Mouse (Mus musculus): Measurements from ENCODE around the gene N4bp2. TPM values are rescaled to one million over a fixed set of nuclear protein-coding genes. Genes with fewer than 3 reads are reported as not detected.
"Not testable (repeated sequence)": the region's sequence is repeated elsewhere in the genome, so short reads cannot be mapped to it uniquely, and the experiment has no call there.

The N4bp2 gene
- polyA plus RNA-seq (2015; fragmentation: Nextera tagmentation; extraction: Ambion mirVana) = 7.8 and 8.5 TPM in 2 replicates

GRCm38 (mm10) chr5:65763088-65763915 is at the start of gene N4bp2:
Gene N4bp2 (plus strand): TSS chr5:65763521.
- WGBS (ENCODE audit: insufficient replicate concordance) = under 1% methylated on average over 74 of the region's 80 CpGs
- H3K9me3 ChIP-seq (replicated peaks) = no peaks in the 10 kb centered on the region
- peak; percentile 51 for ATAC-seq (ENCODE audit: insufficient read depth)
- peak within 1 kb of the TSS; percentile 82 for H3K4me3 ChIP-seq (replicated peaks)
- no peaks in the 10 kb centered on the region for H3K36me3 ChIP-seq (replicated peaks)
- H3K27ac ChIP-seq (replicated peaks) = peak within 1 kb of the TSS; percentile 99
- peak within 1 kb of the TSS; percentile 98 for H3K9ac ChIP-seq
- peak within 1 kb of the TSS; percentile 94 for H3K4me2 ChIP-seq
- H3K4me1 ChIP-seq (replicated peaks) = peaks cover 29% of the 10 kb centered on the region
- H3K27me3 ChIP-seq = no peaks in the 10 kb centered on the region

GRCm38 (mm10) chr5:65715084-65715483 is 48.2 kb upstream of the N4bp2 start:
- no peak overlapping the region for H3K9ac ChIP-seq
- H3K4me1 ChIP-seq (replicated peaks) = peaks cover 12% of the 10 kb centered on the region
- H3K36me3 ChIP-seq (replicated peaks) = no peaks in the 10 kb centered on the region
- H3K4me2 ChIP-seq = no peak overlapping the region
- no peak overlapping the region for H3K4me3 ChIP-seq (replicated peaks)
- ATAC-seq (ENCODE audit: insufficient read depth) = no peak
- H3K27me3 ChIP-seq = no peaks in the 10 kb centered on the region
- WGBS (ENCODE audit: insufficient replicate concordance) = 70% methylated on average over 6 of the region's 6 CpGs
- H3K27ac ChIP-seq (replicated peaks) = no peak overlapping the region
- no peaks in the 10 kb centered on the region for H3K9me3 ChIP-seq (replicated peaks)

- H3K36me3 ChIP-seq (replicated peaks) = no peaks in the 10 kb centered on the region
- ATAC-seq (ENCODE audit: insufficient read depth) = no peak
- peak overlapping the region; percentile 41; the same call in 1 of the 2 replicates for H3K27ac ChIP-seq (replicated peaks)
- no peaks in the 10 kb centered on the region for H3K9me3 ChIP-seq (replicated peaks)
- H3K4me2 ChIP-seq = no peak overlapping the region
- H3K9ac ChIP-seq = no peak overlapping the region
- no peak overlapping the region for H3K4me3 ChIP-seq (replicated peaks)
- H3K4me1 ChIP-seq (replicated peaks) = peaks cover 16% of the 10 kb centered on the region
- no peaks in the 10 kb centered on the region for H3K27me3 ChIP-seq
- 62% methylated on average over 18 of the region's 18 CpGs for WGBS (ENCODE audit: insufficient replicate concordance)
Observed at GRCm38 (mm10) chr5:65717063-65717902, 46.0 kb upstream of the N4bp2 start.

- 77% methylated on average over 8 of the region's 8 CpGs for WGBS (ENCODE audit: insufficient replicate concordance)
- not testable (repeated sequence) for H3K4me3 ChIP-seq (replicated peaks); H3K4me2 ChIP-seq; H3K27me3 ChIP-seq; H3K36me3 ChIP-seq (replicated peaks); H3K9me3 ChIP-seq (replicated peaks); ATAC-seq (ENCODE audit: insufficient read depth); H3K9ac ChIP-seq
- H3K27ac ChIP-seq (replicated peaks) = peak overlapping the region; percentile 51
- H3K4me1 ChIP-seq (replicated peaks) = peaks cover 19% of the 10 kb centered on the region
Observed at GRCm38 (mm10) chr5:65717903-65718211, 45.5 kb upstream of the N4bp2 start.

GRCm38 (mm10) chr5:65718368-65718767 is 45.0 kb upstream of the N4bp2 start:
- 11% methylated on average over 3 of the region's 3 CpGs for WGBS (ENCODE audit: insufficient replicate concordance)
- H3K4me3 ChIP-seq (replicated peaks) = no peak overlapping the region
- H3K4me2 ChIP-seq = no peak overlapping the region
- peaks cover 21% of the 10 kb centered on the region for H3K4me1 ChIP-seq (replicated peaks)
- peak overlapping the region; percentile 25; the same call in 1 of the 2 replicates for H3K9ac ChIP-seq
- H3K27me3 ChIP-seq = no peaks in the 10 kb centered on the region
- ATAC-seq (ENCODE audit: insufficient read depth) = peak; percentile 40
- no peaks in the 10 kb centered on the region for H3K9me3 ChIP-seq (replicated peaks)
- H3K27ac ChIP-seq (replicated peaks) = peak overlapping the region; percentile 51
- no peaks in the 10 kb centered on the region for H3K36me3 ChIP-seq (replicated peaks)

DNA sequence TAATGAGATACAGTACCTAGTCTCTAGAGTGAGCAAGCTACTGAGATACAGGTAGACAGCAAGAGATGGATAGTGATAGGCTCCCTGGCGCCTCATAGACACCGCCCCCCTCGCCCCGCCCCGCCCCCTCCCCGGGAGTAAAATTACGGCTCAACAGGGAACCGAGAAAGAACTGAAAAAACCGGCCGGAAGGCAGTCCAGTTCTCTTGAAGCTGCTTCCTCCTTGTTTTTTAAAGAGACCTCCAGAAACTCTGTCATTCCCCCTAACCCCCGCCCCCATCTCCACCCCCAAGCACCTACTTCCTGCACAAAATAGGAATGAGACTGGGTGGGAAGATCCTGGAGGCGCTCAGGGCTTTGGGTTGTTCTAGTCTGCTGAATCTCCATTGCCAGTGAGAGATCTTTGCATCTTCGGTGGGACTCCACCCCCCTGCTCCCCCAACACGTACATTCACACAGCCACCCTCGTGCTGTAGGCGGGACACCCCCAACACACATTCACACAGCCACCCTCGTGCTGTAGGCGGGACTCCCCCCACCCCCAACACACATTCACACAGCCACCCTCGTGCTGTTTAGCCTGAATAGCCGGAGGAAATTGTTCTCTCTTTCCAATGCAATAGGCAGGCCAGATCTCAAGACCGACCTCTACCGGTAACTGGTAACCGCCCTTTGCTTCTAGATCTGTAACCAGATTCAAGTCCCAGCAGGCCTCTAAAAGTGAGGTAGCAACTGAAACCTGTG is 38.8 kb upstream of the N4bp2 start:
- ATAC-seq (ENCODE audit: insufficient read depth) = peak; percentile 78
- Histone ChIP-seq H3K9me3 (replicated peaks) (no peaks in the 10 kb centered on the region), H3K9ac (peak overlapping the region; percentile 58), H3K4me3 (replicated peaks) (peak overlapping the region; percentile 60), H3K27ac (replicated peaks) (peak overlapping the region; percentile 92), H3K4me1 (replicated peaks) (peaks cover 49% of the 10 kb centered on the region), H3K4me2 (peak overlapping the region; percentile 90), H3K36me3 (replicated peaks) (no peaks in the 10 kb centered on the region), H3K27me3 (no peaks in the 10 kb centered on the region)
- under 1% methylated on average over 23 of the region's 23 CpGs for WGBS (ENCODE audit: insufficient replicate concordance)

- Histone ChIP-seq H3K36me3 (replicated peaks) (no peaks in the 10 kb centered on the region), H3K9me3 (replicated peaks) (no peaks in the 10 kb centered on the region), H3K9ac (peak overlapping the region; percentile 22; the same call in 1 of the 2 replicates), H3K4me3 (replicated peaks) (no peak overlapping the region), H3K27ac (replicated peaks) (peak overlapping the region; percentile 85), H3K4me1 (replicated peaks) (peaks cover 44% of the 10 kb centered on the region), H3K27me3 (no peaks in the 10 kb centered on the region), H3K4me2 (peak overlapping the region; percentile 46)
- peak; percentile 99 for ATAC-seq (ENCODE audit: insufficient read depth)
- 18% methylated on average over 9 of the region's 9 CpGs for WGBS (ENCODE audit: insufficient replicate concordance)
Observed at GRCm38 (mm10) chr5:65731173-65732007, 31.9 kb upstream of the N4bp2 start.

GRCm38 (mm10) chr5:65735601-65736000 is 27.7 kb upstream of the N4bp2 start:
- 86% methylated on average over 2 of the region's 2 CpGs for WGBS (ENCODE audit: insufficient replicate concordance)

DNA sequence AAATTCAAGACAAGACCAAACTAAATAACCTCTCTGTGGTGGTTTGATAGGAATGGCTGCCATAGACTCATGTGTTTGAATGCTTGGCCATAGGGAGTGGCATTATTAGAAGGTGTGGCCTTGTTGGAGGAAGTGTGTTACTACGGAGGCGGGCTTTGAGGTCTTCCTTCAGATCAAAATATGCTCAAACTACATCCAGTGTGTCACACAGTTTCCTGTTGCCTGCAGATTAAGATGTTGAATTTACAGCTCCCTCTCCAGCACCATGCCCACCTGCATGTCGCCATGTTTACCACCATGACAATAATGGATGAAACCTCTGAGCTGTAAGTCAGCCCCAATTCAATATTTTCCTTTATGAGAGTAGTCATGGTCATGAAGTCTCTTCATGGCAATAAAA is 24.0 kb upstream of the N4bp2 start:
- ATAC-seq (ENCODE audit: insufficient read depth) = no peak
- H3K36me3 ChIP-seq (replicated peaks) = no peaks in the 10 kb centered on the region
- H3K4me3 ChIP-seq (replicated peaks) = no peak overlapping the region
- no peak overlapping the region for H3K27ac ChIP-seq (replicated peaks)
- peaks cover 6% of the 10 kb centered on the region for H3K4me1 ChIP-seq (replicated peaks)
- 55% methylated on average over 3 of the region's 3 CpGs for WGBS (ENCODE audit: insufficient replicate concordance)
- H3K9ac ChIP-seq = no peak overlapping the region
- H3K27me3 ChIP-seq = no peaks in the 10 kb centered on the region
- no peak overlapping the region for H3K4me2 ChIP-seq
- no peaks in the 10 kb centered on the region for H3K9me3 ChIP-seq (replicated peaks)

More at GRCm38 (mm10) chr5:65735601-65736000, 27.7 kb upstream of the N4bp2 start:
- Histone ChIP-seq H3K27me3 (no peaks in the 10 kb centered on the region), H3K27ac (replicated peaks) (no peak overlapping the region), H3K9ac (no peak overlapping the region), H3K4me3 (replicated peaks) (no peak overlapping the region), H3K9me3 (replicated peaks) (no peaks in the 10 kb centered on the region), H3K36me3 (replicated peaks) (no peaks in the 10 kb centered on the region), H3K4me1 (replicated peaks) (peaks cover 26% of the 10 kb centered on the region), H3K4me2 (no peak overlapping the region)
- ATAC-seq (ENCODE audit: insufficient read depth) = no peak

DNA sequence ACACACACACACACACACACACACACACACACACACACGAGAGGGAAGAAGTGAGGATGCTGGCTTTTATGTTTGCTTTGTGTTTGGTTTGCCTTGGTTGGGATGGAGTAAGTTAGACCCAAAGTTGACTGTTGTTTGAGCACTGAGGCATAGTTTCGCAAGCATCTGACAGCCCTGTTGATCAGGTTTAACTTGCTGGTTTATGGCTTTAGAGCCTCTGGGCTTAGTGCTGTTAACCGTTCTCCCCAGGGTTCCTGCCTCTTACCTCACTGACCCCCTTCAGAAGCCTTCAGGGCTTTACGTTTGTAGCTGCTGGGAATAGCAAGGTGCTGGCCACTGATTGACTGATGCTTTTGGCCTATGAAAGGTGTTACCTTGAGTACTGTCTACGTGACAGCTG is 16.4 kb upstream of the N4bp2 start:
- H3K36me3 ChIP-seq (replicated peaks) = no peaks in the 10 kb centered on the region
- H3K4me3 ChIP-seq (replicated peaks) = no peak overlapping the region
- H3K27ac ChIP-seq (replicated peaks) = no peak overlapping the region
- H3K9ac ChIP-seq = no peak overlapping the region
- WGBS (ENCODE audit: insufficient replicate concordance) = 66% methylated on average over 5 of the region's 5 CpGs
- no peak for ATAC-seq (ENCODE audit: insufficient read depth)
- peaks cover 16% of the 10 kb centered on the region; the same call in 1 of the 2 replicates for H3K4me1 ChIP-seq (replicated peaks)
- H3K9me3 ChIP-seq (replicated peaks) = no peaks in the 10 kb centered on the region
- no peaks in the 10 kb centered on the region for H3K27me3 ChIP-seq
- H3K4me2 ChIP-seq = no peak overlapping the region

All from liver, embryonic 15.5 days (tissue).